Mouse (Mus musculus): ENCODE results near the gene Ankrd27.
"Not testable (repeated sequence)": the region's sequence is repeated elsewhere in the genome, so short reads cannot be mapped to it uniquely, and the experiment has no call there.

Gene Ankrd27

DNA sequence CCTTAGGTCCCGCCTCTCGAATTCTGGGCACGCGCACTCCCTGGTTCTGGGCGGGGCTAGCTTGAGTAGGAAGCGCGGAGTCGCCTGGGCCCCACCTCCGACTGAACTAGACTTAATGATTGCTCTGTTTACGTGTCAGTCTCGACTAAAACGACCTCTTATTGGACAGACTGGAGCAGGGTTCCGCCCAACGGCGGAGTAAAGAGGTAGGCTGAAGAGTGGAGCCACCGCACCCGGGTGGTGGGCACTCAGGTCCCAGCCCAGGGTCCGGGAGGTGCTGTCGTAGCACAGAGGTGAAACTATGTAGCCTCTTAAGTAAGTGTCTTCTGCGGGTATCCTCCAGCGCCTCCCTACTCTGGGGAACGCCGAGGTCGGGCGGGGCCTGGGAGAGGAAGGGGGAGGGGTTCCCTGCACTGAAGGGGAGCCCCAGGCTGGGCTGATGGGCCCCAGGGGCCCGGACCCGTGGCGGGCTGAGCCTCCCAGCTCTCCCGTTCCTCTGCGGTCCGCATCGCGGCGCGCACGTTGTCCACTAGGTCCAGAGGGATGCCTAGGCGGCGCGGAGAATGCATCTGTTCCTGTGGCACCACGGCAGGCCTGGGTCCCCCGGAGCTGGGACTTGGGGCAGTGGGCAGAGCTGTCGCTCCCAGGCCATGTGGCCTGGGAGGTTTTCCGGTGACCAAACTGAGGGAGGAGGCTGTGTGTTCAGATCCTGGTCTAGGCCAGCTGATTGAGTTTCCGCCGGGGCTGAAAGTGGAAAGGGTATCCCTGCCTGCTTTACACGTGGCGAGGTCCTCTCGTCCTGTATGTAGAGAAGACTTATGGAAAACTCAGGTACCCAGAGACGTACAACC is at the start of gene Ankrd27:
Gene Ankrd27 (plus strand): TSS at position 190 of the 851 bp plus-strand sequence.
- DNase-seq (ENCODE audit: low read depth, low spot score), result peak; percentile 96

DNA sequence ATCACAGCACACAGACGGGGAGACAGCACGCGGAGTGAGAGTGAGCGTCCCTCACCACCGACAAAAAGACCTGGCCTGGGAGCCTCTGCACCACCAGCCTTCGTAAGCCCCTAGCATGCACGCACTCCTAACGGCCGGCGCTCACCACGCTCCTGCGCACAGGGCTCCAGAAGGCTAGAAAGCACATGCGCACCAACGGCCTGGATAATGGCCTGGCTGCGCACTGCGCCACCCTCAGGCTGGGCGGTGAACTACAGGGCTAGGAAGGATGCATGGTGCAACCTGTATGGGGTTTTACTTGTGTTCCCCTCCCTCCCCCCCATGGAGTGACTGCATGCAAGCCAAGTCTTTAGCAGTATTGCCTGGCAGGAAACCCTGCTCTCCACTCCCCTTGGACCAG is 48.5 kb upstream of the Ankrd27 start, which contains the start of gene Tdrd12:
Gene Tdrd12 (minus strand): TSS at position 184 of the 400 bp plus-strand sequence.
- DNase-seq (ENCODE audit: low read depth, low spot score), result no peak

DNA sequence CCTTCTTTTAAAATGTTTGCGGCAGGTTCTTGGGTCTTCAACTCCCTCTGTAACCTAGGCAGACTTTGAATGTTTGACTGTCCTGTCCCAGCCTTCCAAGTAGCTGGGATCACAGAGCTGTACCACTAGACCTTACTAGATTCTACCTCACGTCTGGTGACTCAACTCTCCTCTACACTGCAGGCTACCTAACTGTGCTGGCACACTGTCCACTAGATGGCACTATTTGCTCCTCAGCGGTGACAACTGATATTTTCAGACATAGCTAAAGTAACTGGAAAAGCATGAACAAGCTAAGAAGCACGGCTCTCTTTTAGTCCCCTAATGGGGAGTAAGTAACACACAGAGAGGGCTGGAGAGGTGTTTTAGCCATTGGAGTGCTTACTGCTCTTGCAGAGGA is 40.2 kb upstream of the Ankrd27 start:
- DNase-seq (ENCODE audit: low read depth, low spot score), result peak; percentile 81

DNA sequence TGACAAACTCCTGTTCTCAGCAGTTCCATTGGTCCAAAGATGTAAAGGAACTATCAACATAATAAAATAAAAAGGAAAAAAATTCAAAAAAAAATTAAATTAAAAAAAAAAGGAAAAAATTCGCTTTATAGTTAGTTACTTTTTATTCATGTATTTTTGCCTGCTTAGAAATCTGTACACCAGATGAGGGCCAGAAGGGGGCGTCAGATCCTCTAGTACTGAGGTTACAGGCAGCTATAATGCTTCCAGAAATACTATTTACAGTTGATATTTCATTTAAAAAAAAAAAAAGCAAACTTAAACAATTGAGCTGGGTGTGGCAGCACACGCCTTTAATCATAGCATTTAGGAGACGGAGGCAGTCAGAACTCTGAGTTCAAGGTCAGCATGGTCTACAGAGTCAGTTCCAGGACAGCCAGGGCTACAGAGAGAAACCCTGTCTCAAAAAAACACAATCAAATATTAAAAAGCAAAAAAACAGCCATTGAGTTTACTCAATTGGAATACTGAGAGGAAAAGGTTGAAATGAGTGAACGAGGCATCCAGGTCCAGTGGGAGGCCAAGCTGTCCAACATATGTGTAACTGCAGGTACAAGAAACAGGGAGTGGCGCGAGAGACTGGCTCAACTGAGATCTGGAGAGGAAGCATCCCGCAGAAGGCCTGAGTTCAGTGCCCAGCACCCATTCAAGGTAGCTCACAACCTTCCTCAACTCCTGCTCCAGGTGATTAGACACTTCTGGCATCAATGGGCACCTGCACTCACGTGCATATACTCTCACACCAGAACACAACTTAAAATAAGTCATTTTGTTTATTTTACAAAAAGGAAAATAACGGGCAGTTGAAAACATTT is 32.1 kb upstream of the Ankrd27 start:
- peak; percentile 66 for DNase-seq (ENCODE audit: low read depth, low spot score)

DNA sequence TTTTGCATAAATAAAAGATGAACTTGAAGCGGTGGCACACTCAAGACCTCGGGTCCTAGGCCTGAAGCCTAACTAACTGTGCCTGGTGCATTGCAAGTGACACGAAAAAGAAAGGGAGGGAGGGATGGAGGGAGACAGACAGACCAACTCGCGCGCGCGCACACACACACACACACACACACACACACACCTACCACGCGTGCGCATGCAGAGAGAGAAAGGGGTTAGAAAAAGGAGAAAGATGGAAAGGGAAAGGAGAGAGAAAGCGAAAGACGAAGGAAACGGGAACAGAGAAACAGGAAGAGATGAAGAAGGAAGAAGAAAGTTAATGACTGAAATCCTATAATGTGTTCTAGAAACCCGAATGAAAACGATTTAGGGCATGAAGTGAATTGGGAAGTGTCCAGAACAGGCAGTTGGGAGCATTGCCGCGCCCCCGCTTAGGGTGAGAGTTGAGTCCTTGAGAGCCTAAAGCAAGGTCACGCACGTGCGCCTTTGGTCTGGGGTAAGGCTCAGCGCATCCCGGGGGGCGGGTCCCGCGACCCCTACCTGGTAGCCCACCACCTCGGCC is 31.4 kb upstream of the Ankrd27 start:
- DNase-seq (ENCODE audit: low read depth, low spot score), result peak; percentile 59

DNA sequence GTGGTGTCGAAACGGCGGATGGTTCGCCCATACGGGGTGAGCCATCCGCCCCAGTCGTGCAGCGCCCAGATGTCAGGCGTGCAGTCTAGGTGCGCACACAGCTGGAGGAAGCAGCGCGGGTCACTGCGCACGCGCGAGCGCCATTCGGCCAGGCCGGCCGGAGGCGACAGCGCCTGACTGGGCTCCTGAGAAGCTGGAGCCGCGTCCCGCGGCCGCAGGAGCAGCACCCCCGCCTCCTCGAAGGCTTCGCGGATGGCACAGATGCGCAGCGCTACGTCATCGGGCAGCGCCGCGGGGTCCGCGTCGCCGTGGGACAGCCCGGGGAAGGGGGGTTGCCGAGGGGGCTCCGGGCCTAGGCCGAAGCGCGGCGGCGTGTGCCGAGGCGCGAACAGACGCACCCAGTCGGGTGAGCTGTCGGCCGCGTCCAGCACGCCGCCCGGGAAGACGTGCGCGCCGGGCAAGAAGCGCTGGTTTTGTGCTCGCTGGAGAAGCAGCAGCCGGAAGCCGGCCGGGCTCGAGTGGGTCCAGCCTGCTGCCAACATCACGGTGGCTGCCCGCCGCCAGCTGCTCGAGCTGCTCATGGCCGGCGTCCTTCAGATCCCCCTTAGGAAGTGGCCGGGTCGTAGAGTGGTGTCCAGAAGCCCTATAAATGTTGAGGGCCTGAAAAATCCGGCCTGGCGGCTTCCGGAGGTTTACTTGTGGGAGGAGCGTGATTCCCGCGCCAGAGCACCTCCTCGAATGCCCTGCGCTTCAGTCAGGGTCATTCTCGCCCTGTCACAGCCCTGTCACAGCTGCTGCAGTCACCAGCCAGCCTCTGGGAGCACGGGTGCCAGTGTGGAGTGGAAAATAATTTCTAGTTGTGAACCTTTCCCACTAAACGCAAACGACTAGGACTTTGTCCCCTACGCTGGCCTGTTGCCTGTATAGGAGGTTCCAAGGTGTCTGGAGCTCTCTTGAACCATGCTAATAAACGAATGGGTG is 30.5 kb upstream of the Ankrd27 start:
- DNase-seq (ENCODE audit: low read depth, low spot score), result peak; percentile 82

DNA sequence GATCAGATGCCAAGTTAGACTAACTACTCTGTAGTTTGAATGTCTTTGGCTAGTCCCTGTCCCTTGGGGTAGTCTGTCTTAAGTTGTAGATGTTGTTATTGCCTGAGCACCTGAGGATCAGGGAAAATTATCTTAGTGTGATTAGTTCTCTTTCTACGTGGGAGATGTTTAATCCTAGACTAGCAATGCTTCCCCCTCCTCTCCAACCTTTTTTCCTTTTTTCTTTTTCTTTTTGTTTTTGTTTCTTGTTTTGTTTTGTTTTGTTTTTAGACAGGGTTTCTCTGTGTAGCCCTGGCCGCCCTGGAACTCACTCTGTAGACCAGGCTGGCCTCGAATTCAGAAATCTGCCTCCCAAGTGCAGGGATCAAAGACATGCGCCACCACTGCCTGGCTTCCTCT is 29.8 kb upstream of the Ankrd27 start, which contains the start of gene Nudt19:
Gene Nudt19 (minus strand): TSS at position 100 of the 399 bp plus-strand sequence.
- no peak for DNase-seq (ENCODE audit: low read depth, low spot score)

DNA sequence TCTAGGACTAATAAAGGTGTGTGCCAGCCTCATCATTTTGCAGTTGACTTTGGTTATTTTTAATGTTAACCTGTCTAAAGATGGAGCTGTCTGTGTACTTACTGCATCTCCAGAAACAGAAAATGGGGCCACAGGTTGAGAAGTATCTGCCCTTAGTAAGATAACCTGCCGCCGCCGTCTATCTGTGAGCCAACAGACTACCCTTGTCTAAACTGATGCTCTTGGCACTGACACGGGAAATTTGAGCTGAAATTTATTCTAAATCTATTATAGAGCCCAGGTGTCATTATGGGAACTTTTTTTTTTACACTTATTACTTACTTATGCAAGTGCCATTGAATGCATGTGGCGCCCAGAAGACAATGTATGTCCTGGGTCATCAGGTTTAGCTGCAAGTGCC is 29.1 kb upstream of the Ankrd27 start:
- DNase-seq (ENCODE audit: low read depth, low spot score), result no peak

DNA sequence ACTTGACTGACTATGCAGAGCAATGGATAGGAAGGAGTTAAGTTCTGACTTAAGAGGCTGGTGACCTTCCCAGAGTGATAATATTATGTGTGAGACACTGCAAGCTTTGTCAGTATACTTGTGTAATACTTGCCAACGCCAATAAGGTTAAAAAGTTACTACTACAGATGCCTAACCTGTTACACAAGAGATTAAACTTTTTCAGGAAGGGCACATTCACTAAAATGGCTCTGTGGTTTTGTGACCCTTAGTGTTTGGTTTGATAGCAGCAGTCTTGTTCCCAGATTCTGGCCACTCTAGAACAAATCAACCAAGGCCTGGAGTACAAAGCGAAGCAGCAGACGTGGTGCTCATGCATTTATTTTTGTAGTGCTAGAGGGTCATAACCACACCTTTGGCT is 28.5 kb upstream of the Ankrd27 start:
- DNase-seq (ENCODE audit: low read depth, low spot score), result no peak

DNA sequence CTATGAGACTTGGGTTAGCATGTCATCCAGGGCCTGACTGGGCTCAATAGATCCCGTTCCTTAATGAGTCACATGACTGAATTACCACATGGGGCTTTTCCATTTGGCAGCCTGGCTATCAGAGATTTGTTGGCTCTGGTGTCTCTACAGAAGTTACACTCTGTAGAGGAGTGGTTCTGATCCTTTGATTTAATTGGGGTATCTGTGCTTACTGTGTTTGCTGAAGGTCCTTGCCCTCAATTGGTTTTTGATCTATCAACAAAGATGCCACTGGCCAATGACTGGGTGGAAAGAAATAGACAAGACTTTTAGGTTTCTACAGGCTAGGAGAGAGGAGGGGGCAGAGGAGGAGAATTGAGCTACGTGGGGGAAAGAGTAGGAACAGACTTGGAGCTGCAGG is 27.4 kb upstream of the Ankrd27 start:
- no peak for DNase-seq (ENCODE audit: low read depth, low spot score)

DNA sequence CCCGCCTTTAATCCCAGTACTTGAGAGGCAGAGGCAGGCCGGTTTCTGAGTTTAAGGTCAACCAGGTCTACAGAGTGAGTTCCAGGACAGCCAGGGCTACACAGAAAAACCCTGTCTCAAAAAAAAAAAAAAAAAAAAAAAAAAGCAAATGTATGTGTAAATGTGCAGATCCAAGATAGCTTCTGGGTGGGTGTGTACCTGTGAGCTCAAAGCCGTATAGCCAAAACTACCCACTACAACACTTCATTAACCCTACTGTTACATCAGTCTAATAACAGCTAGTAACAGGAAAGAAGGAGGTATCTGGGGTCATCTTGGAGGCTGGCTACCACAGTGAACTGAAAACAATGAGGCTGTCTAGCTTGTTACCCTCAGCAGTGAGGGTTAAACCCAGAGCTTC is 26.2 kb upstream of the Ankrd27 start:
- no peak for DNase-seq (ENCODE audit: low read depth, low spot score)

DNA sequence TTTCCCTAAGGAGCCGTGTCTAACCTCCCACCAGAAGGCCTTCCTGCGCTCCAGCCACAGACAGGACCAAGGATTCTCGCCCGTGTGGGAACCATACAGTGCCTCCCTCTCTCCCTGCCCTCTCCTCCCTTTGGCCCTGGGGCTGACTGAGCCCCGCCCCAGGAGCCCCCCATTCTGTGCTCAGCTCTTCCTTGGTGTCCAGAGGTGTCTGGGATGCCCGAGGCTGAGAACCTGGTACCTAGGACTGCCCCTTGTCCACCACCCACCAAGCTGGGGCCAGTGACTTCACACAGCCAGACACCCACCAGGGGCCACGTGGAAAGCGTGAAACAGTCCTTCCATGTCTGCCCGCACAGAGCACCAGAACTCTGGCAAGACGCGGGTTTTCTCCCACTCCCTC is 23.0 kb upstream of the Ankrd27 start:
- DNase-seq (ENCODE audit: low read depth, low spot score), result no peak

DNA sequence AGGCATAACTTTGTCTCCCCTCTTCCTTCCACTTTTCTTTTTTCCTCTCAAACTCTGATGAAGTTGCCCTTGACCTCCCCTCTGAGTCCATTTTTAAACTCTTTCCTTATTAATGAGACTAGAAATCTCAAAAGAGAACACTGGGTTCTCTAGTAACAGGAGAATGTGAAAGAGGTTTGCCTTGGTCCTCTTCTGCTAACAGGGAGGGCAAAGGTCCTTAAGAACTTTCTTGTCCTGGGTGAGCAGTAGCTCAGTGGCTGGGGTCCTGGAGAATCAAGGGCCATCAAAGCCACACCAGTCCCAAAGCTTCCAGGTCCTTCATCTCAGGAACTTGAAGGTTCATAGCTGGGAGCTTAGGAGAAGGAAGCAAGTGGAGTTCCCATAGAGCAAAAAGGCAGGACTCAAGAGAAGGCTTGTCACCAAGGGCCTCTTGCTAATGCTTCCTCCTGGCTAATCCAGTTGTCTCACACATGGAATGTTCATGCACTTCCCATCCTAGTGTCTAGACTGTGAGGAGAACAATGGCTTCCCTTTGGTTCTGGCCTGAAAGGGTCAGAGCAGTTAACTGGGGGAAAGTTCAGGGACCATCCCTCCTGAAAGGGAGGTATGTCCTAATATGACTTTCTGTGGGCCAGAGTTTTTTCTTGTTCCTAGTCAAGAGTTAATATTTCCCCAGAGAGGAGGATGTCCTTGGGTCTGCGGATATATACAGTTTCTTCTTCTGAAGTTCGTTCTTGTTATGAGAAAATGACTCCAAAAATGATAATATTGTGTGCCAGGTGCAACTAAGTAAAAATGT is 21.8 kb upstream of the Ankrd27 start:
- DNase-seq (ENCODE audit: low read depth, low spot score), result no peak

DNA sequence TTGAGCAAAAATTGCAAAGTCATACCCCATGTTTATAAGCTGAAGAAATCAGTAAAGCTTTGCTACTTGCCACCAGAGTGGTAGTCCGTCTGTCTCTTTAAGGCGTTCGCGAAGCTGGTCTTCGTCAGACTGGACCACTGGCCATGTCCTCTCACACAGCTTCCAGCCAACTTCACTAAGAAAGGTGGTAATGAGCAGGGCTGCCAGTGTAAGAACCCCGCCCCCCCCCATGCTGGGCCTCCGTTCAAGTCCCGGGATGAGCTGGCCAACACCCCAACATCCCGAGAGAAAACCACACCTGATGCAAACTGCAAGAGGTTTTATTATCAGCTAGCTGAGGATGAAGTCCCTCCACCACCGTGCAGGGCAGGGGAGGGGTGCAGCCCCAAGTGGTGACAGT is 21.2 kb upstream of the Ankrd27 start:
- not testable (repeated sequence) for DNase-seq (ENCODE audit: low read depth, low spot score)

DNA sequence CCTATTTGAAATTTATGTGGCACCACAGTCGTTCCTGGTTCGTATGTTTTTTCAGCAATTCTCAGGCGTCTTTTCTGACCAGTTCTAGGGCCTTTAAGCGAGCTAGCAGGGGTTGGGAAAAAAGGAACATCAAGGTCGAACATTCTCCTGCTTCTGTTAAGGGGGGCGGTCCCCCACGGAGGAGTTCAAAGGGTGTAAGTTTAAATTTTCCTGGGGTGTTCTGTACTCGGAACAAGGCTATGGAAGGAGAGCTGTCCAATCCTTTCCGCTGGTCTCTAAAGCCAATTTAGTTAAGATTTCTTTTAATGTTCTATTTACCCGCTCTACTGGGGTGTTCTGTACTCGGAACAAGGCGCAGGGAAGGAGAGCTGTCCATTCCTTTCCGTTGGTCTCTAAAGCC is 20.1 kb upstream of the Ankrd27 start:
- not testable (repeated sequence) for DNase-seq (ENCODE audit: low read depth, low spot score)

DNA sequence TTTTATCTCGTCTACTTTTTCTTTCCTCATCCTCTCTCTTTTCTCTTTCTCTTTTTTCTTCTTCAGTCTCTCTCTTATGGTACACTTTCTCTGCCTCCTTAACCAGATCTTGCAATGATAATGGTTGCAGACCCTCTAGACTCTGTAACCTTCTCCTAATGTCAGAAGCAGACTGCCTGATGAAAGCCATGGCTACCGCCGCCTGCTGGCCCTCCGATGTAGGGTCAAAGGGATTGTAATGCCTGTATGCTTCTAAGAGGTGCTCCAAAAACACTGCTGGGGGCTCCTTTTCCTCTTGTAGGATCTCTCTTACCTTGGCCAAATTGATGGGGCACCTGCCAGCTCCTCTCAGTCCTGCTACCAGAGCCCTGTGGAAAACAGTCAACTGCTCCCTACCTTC is 16.3 kb upstream of the Ankrd27 start:
- DNase-seq (ENCODE audit: low read depth, low spot score), result not testable (repeated sequence)

DNA sequence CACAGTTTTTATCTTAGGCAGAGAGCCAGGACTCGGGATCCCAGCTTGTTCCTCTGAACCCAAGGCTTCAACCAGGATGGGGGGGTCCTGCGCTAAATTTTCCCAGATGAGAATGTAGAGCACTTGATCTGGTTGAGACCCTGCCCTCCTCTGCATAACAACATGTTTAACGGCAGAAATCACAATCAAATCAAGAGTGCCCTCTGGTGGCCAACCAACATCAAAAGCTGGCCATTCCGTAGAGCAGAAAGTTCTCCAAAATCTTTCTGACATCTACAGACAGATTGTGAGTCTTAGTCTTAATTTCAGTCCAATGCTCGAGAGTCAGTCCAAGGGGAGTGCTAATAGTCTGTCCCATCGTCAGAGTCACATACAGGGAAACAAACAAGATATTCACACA is 15.2 kb upstream of the Ankrd27 start:
- peak; percentile 4 for DNase-seq (ENCODE audit: low read depth, low spot score)

DNA sequence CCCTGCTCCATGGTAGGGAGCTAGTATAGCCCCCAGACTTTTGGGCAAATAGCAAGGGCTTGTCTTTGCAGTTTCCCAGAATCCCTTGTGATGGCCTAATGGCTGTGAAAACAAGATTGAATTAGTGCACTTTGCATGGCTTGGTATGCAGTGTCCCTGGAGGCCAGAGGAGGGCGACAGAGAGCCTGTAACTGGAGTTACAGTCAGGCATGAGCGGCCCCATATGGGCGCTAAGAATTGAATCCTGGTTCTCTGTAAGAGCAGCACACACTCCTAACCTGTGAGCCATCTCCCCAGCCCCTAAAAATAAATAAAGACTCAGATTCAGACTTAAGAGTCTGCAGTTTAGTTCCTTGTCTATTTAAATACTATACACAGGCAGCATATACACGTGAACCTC is 6.2 kb upstream of the Ankrd27 start:
- DNase-seq (ENCODE audit: low read depth, low spot score), result peak; percentile 46

DNA sequence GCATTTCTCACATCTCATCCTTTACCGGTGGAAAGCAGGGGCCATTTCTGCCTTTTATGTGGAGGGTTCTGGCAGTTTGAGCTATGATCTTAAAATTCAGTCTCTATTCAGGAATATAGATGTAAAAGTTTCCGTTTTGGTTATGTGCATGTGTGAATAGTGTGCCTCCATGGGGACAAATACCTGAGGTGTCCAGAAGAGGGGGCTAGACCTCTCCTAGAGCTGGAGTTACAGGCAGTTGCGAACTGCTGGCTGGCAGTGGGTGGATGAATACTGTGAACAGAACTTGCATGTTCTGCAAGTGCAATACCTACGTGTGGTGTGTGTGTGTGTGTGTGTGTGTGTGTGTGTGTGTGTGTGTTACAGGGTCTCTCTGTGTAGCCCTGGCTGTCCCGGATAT is 3.3 kb upstream of the Ankrd27 start:
- DNase-seq (ENCODE audit: low read depth, low spot score), result peak; percentile 14

DNA sequence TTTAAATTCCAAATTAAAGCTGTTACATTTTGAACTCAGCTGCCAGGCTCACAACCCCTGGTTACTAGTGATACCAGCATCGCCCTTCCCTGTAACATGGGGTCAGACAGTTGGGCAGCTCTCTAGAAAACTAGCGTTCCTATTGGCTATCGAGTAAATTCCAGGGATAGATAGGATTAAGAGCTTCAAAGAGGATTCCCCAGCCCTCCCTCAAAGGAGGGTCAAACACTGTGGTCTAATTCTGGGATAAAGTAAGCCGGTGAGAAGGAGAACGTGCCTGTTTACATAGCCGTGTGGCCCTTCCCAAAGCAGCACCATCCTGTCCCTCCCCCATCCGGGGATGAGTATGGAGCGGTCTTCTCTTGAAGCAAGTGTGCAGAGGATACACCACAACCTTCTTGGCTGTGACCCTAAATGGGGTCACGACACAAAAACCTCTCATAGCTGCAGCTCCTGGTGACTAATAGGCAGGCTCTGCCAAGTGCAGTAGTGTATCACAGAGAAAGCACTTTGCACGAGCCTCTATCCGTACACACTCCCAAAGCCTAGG is 2.5 kb upstream of the Ankrd27 start:
- peak; percentile 29 for DNase-seq (ENCODE audit: low read depth, low spot score)
